Mouse (Mus musculus): ENCODE results near the gene Neurod2. TPM values are rescaled to one million over a fixed set of nuclear protein-coding genes. Genes with fewer than 3 reads are reported as not detected.

Neurod2 gene
- polyA plus RNA-seq, 1 experiment from 2014 or later: 0.13 TPM

- H3K9me3 ChIP-seq (replicated peaks; ENCODE audit: control insufficient read depth, low read length): no peaks in the 10 kb centered on the region
- peaks cover 94% of the 10 kb centered on the region for H3K27me3 ChIP-seq (ENCODE audit: control insufficient read depth, insufficient read depth, low read length)
- peak overlapping the region; percentile 14; the same call in 1 of the 2 replicates for H3K4me3 ChIP-seq (ENCODE audit: low read depth, low read length)
- peak overlapping the region; percentile 20; the same call in 1 of the 2 replicates for H3K4me2 ChIP-seq (ENCODE audit: low read depth, low read length)
- no peak overlapping the region for H3K9ac ChIP-seq (replicated peaks; ENCODE audit: low read length)
- ATAC-seq (replicated peaks; ENCODE audit: insufficient number of reproducible peaks, low FRiP score, low TSS enrichment, low read depth): peak; percentile 49; the same call in 1 of the 2 replicates
- DNase-seq (ENCODE audit: low spot score): peak; percentile 40
- no peaks in the 10 kb centered on the region for H3K36me3 ChIP-seq (replicated peaks; ENCODE audit: control insufficient read depth, insufficient read depth, low read depth, low read length)
- peaks cover 10% of the 10 kb centered on the region; the same call in 1 of the 2 replicates for H3K4me1 ChIP-seq (ENCODE audit: control insufficient read depth, insufficient read depth, low read length)
- H3K27ac ChIP-seq (replicated peaks; ENCODE audit: low read depth, low read length): no peak overlapping the region
- under 1% methylated on average over 97 of the region's 97 CpGs for WGBS
These were observed 2.1 kb downstream of the Neurod2 start for GRCm38 (mm10) chr11:98327136-98328030.

DNA sequence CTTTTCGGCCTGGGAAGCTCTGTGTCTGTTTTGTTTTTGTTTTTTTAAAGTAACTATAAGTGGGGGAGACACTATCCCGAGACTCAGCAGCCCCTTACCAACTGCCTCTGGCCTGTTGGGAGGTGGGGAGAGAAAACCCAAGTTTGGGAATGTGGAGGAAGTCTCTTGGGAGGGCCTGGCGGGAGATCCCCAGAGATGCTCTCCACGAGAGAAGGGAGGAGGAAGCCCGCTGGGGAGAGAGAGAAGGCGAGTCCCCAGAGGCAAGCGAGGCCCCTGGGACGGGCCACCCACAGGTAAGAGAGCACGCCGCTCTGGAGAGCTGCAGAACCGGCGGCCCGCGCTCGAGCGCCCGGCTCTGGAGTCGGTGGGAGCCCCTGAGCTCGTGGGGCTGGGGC is 2.7 kb downstream of the Neurod2 start:
- peaks cover 10% of the 10 kb centered on the region; the same call in 1 of the 2 replicates for H3K4me1 ChIP-seq (ENCODE audit: control insufficient read depth, insufficient read depth, low read length)
- no peak overlapping the region; the same call in 1 of the 2 replicates for H3K4me2 ChIP-seq (ENCODE audit: low read depth, low read length)
- under 1% methylated on average over 19 of the region's 19 CpGs for WGBS
- H3K4me3 ChIP-seq (ENCODE audit: low read depth, low read length): no peak overlapping the region
- H3K36me3 ChIP-seq (replicated peaks; ENCODE audit: control insufficient read depth, insufficient read depth, low read depth, low read length): no peaks in the 10 kb centered on the region
- H3K27me3 ChIP-seq (ENCODE audit: control insufficient read depth, insufficient read depth, low read length): peaks cover 94% of the 10 kb centered on the region
- no peaks in the 10 kb centered on the region for H3K9me3 ChIP-seq (replicated peaks; ENCODE audit: control insufficient read depth, low read length)
- ATAC-seq (replicated peaks; ENCODE audit: insufficient number of reproducible peaks, low FRiP score, low TSS enrichment, low read depth) (no peak), DNase-seq (ENCODE audit: low spot score) (no peak)
- no peak overlapping the region for H3K9ac ChIP-seq (replicated peaks; ENCODE audit: low read length)
- no peak overlapping the region for H3K27ac ChIP-seq (replicated peaks; ENCODE audit: low read depth, low read length)

GRCm38 (mm10) chr11:98325821-98326218 is 3.6 kb downstream of the Neurod2 start:
- Histone ChIP-seq H3K36me3 (replicated peaks; ENCODE audit: control insufficient read depth, insufficient read depth, low read depth, low read length) (no peaks in the 10 kb centered on the region), H3K9me3 (replicated peaks; ENCODE audit: control insufficient read depth, low read length) (no peaks in the 10 kb centered on the region), H3K27ac (replicated peaks; ENCODE audit: low read depth, low read length) (no peak overlapping the region), H3K4me1 (ENCODE audit: control insufficient read depth, insufficient read depth, low read length) (peaks cover 10% of the 10 kb centered on the region; the same call in 1 of the 2 replicates), H3K4me3 (ENCODE audit: low read depth, low read length) (no peak overlapping the region), H3K4me2 (ENCODE audit: low read depth, low read length) (no peak overlapping the region), H3K9ac (replicated peaks; ENCODE audit: low read length) (no peak overlapping the region), H3K27me3 (ENCODE audit: control insufficient read depth, insufficient read depth, low read length) (peaks cover 97% of the 10 kb centered on the region)
- DNase-seq (ENCODE audit: low spot score): no peak
- ATAC-seq (replicated peaks; ENCODE audit: insufficient number of reproducible peaks, low FRiP score, low TSS enrichment, low read depth): no peak
- under 1% methylated on average over 22 of the region's 22 CpGs for WGBS

GRCm38 (mm10) chr11:98325191-98325820 is 4.1 kb downstream of the Neurod2 start:
- Histone ChIP-seq H3K9ac (replicated peaks; ENCODE audit: low read length) (no peak overlapping the region), H3K4me2 (ENCODE audit: low read depth, low read length) (no peak overlapping the region), H3K36me3 (replicated peaks; ENCODE audit: control insufficient read depth, insufficient read depth, low read depth, low read length) (no peaks in the 10 kb centered on the region), H3K4me1 (ENCODE audit: control insufficient read depth, insufficient read depth, low read length) (peaks cover 10% of the 10 kb centered on the region; the same call in 1 of the 2 replicates), H3K27ac (replicated peaks; ENCODE audit: low read depth, low read length) (no peak overlapping the region), H3K4me3 (ENCODE audit: low read depth, low read length) (no peak overlapping the region), H3K27me3 (ENCODE audit: control insufficient read depth, insufficient read depth, low read length) (peaks cover 97% of the 10 kb centered on the region), H3K9me3 (replicated peaks; ENCODE audit: control insufficient read depth, low read length) (no peaks in the 10 kb centered on the region)
- ATAC-seq (replicated peaks; ENCODE audit: insufficient number of reproducible peaks, low FRiP score, low TSS enrichment, low read depth) (no peak), DNase-seq (ENCODE audit: low spot score) (no peak)
- 4% methylated on average over 14 of the region's 14 CpGs for WGBS

- Histone ChIP-seq H3K27me3 (ENCODE audit: control insufficient read depth, insufficient read depth, low read length) (peaks cover 94% of the 10 kb centered on the region), H3K36me3 (replicated peaks; ENCODE audit: control insufficient read depth, insufficient read depth, low read depth, low read length) (no peaks in the 10 kb centered on the region), H3K4me1 (ENCODE audit: control insufficient read depth, insufficient read depth, low read length) (peaks cover 10% of the 10 kb centered on the region; the same call in 1 of the 2 replicates), H3K4me2 (ENCODE audit: low read depth, low read length) (no peak overlapping the region), H3K9ac (replicated peaks; ENCODE audit: low read length) (no peak overlapping the region), H3K4me3 (ENCODE audit: low read depth, low read length) (no peak overlapping the region), H3K9me3 (replicated peaks; ENCODE audit: control insufficient read depth, low read length) (no peaks in the 10 kb centered on the region), H3K27ac (replicated peaks; ENCODE audit: low read depth, low read length) (no peak overlapping the region)
- under 1% methylated on average over 9 of the region's 9 CpGs for WGBS
- ATAC-seq (replicated peaks; ENCODE audit: insufficient number of reproducible peaks, low FRiP score, low TSS enrichment, low read depth) (no peak), DNase-seq (ENCODE audit: low spot score) (peak; percentile 69)
These were observed 5.5 kb downstream of the Neurod2 start for GRCm38 (mm10) chr11:98323933-98324332.

DNA sequence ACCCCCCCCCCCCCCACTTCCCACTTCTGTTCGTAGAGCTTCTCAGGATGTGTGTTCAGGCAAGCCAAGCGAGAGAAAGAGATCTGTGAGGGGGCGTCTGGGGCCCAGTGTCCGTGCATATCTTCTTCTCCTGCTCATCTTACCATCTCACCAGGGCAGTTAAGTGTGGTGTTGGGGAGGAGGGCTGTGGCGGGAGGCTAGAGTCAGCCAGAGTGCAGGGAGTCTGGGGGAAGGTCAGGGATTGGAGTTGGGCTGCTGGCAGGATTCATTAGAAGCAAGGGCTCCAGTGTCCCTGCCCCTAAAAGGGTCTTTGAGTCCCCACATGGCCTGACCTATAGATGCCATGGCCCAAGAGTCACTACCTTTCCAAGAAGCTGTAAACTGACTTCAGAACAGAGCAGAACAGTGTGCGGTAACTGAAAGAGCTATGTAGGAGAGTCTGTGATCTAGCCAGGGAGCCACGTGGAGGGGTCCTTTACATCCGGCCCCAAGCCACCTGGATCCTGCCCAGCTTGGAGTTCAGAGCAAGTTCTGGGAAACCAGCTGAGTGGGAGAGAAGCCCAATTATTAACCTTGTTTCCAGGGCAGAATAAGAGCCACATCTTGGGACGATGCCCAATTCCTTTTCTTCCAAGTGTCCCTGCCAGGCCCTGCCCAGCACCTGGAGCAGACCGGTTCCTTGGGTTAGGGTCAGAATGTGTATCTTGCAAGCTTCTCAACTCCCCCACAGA is 6.1 kb downstream of the Neurod2 start:
- no peak for ATAC-seq (replicated peaks; ENCODE audit: insufficient number of reproducible peaks, low FRiP score, low TSS enrichment, low read depth)
- Histone ChIP-seq H3K27me3 (ENCODE audit: control insufficient read depth, insufficient read depth, low read length) (peaks cover 94% of the 10 kb centered on the region), H3K27ac (replicated peaks; ENCODE audit: low read depth, low read length) (no peak overlapping the region), H3K4me1 (ENCODE audit: control insufficient read depth, insufficient read depth, low read length) (peaks cover 9% of the 10 kb centered on the region; the same call in 1 of the 2 replicates), H3K9me3 (replicated peaks; ENCODE audit: control insufficient read depth, low read length) (no peaks in the 10 kb centered on the region), H3K4me2 (ENCODE audit: low read depth, low read length) (no peak overlapping the region), H3K9ac (replicated peaks; ENCODE audit: low read length) (no peak overlapping the region), H3K36me3 (replicated peaks; ENCODE audit: control insufficient read depth, insufficient read depth, low read depth, low read length) (no peaks in the 10 kb centered on the region), H3K4me3 (ENCODE audit: low read depth, low read length) (no peak overlapping the region)
- no peak for DNase-seq (ENCODE audit: low spot score)
- 5% methylated on average over 9 of the region's 10 CpGs for WGBS

DNA sequence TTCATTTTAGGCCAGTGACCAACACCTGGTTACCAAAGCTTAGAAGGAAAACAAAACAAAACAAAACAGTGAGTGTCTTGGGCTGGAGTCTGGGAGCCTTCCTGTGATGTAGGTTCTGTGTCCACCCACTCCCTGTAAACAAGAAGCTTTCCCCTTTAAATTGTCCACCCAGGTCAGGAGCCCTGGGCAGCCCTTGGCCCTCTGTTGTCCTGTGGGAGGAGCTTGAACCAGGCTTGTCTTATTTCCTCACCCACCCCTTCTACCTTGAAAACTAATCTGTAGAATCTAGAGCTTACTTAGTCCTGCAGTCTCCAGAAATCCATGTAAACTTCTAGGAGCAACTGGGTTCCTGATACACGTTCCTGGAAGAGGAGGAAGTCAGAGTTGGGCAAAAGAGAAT is 7.3 kb downstream of the Neurod2 start:
- Histone ChIP-seq H3K4me1 (ENCODE audit: control insufficient read depth, insufficient read depth, low read length) (no peaks in the 10 kb centered on the region), H3K27me3 (ENCODE audit: control insufficient read depth, insufficient read depth, low read length) (peaks cover 94% of the 10 kb centered on the region), H3K4me3 (ENCODE audit: low read depth, low read length) (no peak overlapping the region), H3K9ac (replicated peaks; ENCODE audit: low read length) (no peak overlapping the region), H3K4me2 (ENCODE audit: low read depth, low read length) (no peak overlapping the region), H3K36me3 (replicated peaks; ENCODE audit: control insufficient read depth, insufficient read depth, low read depth, low read length) (no peaks in the 10 kb centered on the region), H3K9me3 (replicated peaks; ENCODE audit: control insufficient read depth, low read length) (no peaks in the 10 kb centered on the region), H3K27ac (replicated peaks; ENCODE audit: low read depth, low read length) (no peak overlapping the region)
- WGBS: 5% methylated on average over 1 of the region's 1 CpGs
- no peak for ATAC-seq (replicated peaks; ENCODE audit: insufficient number of reproducible peaks, low FRiP score, low TSS enrichment, low read depth)
- DNase-seq (ENCODE audit: low spot score): no peak
